Mouse (Mus musculus): ENCODE data around the gene Mypn.
A peak's percentile ranks its signal among the peaks of the same experiment; 100 is the strongest.

Gene Mypn

DNA sequence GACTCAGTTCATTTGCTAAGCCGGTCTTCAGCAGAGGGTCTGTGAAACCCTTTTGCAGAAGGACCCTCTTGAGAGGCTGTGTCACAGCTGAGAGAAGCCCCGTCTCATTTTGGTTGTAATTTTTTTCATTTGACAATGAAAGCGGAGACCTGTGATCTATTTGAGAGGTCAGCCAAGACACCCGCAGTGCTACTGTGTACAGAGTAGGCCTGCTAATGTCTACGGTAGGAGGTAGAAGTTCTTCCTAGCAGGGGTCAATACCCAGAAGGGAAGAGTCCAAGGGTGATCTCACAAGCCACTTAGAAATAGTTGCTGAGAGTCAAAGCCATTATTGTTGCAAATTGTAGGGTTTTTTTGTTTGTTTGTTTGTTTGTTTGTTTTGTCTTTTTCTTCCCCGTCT lies 49.5 kb downstream of the Mypn start:
- DNase-seq: no peak

DNA sequence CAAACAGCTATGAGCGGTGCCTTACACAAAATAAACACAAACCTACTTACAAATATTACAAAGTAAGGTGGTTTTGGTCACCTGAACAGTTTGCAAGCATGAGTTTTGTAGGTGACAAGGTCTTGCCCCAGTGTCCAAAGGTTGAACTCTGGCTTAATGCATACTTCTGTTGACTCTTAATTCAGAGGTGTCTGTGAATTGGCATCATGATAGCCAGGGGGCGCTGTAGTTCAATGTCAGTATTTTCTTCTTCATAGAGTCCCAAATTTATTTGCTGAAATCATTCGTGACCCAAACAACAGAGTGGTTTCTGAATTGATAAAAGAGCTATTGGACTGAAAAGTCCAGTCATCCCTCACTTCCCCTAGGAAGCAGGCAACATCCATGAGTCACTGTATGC lies 50.2 kb downstream of the Mypn start:
- DNase-seq: peak; percentile 34 to 76

DNA sequence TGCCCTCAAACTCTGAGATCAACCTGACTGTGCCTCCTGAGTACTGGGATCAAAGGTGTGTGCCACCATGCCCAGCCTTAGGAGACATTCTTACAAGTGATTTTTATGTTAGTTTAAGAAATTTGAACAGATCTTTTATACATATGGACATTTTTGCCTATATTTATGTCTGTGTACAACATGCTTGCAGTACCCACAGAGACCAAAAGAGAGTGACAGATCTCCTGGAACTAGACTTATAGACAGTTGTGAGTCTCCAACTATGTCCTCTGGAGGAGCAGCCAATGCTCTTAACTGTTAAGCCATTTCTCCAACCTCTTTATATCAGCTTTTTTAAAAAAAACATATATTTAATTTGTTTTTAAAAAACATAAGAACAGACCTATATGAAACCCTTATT lies 51.4 kb downstream of the Mypn start:
- DNase-seq: no peak

DNA sequence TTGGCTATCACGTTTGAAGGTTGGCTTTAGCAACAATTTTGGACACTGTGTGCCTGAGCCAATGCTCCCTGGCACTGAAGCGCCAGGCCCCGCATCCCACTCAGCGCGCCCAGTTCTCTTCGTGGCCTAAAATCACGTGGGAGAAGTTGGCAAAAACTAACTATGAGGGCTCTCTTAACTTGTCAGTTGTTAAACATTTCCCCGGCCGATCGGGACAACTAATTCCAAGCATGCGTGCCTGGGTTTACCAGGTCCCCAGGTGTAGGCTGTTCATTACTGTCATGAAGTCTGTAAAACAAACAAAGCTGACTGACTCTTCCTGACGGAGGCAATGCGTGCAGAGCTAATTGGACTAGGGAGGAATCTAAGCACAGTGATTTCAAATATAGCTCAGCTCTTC lies 61.1 kb downstream of the Mypn start:
- DNase-seq: no peak

DNA sequence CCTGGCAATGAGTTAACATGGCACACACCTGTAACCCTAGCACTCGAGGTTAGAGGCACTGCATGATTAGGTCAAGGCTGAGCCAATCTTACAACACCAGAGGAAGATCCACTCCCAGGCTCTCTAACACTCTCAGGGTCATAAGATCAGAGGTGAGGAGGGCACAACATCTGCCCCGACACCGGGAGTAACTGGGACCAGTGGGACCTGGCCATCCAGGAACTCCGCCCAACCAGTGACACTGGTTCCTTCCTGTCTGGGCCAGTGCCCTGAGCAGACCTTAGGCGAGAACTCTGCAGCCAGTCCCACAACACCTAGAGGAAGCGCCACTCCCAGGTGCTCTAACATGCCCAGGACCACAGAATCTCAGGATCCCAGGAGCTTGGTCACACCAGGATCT lies 67.3 kb downstream of the Mypn start:
- DNase-seq: no peak

DNA sequence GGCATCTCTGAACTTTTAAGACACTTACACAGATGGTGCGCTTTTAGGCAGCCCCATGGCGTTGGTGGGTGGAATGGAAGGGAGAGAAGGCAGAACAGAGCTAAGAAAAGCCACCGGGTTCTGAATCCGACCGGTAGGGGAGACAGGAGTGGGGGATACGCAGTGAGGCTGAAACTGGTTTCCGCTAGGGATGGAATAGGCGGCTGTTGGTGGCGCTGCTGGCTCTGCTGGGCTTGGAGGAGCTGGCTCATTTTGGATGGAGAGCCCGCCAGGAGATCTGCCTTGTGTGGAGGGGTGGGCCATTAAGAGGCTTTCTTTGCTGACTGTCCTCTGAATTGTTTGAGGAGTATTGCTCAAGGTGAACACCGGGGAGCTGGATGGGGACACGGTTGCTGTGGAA lies 68.1 kb downstream of the Mypn start:
- DNase-seq: no peak

DNA sequence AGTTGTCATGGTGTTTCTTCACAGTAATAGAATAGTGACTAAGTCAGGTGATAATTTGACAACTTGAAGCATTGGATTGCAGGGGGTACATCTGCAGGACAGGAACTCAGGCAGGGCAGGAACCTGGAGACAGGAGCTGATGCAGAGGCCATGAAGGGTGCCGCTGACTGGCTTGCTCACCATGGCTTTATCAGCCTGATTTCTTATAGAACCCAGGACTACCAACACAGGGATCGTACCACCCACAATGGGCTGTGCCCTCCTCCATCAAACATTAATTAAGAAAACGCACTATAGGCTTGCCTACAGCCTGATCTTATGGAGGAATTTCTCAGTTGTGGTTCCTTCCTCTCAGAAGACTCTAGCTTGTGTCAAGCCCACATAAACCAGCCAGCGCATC lies 70.4 kb downstream of the Mypn start:
- no peak for DNase-seq

DNA sequence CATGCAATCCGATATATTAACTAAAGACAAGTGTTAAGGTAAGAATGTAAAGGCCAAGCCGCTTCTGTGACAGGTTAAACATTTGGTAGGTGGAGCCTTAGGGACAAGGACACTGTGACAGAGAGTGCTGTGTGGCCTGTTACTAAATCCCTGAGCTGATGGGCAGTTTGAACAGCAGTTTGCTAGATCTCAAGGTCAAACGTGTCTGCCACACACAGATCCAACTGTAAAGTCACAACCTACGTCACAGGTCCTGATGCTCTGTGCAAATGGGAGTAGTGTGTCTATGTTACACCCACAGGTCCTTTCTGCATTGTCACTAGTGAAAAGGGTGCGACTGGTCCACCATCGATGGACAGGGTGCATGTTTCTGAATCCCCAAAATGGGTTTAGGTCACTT lies 71.4 kb downstream of the Mypn start:
- no peak for DNase-seq

DNA sequence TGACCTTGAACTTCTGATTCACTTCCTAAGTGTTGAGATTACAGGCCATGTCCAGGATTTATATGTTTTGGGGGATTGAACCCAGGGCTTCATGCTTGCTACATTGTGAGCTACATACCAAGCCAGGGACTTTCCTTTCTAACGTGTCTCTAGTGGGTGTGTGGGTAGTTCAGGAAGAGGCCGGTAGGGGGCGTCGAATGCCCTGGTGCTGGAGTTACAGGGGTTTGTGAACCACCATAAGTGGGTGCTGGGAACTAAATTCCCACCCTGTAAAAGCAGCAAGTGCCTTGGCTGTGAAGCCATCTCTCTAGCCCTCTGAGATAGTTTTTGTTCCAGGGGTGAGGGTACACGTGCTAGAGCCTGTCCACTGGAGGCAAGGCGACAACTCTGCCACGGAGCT lies 73.3 kb downstream of the Mypn start:
- no peak for DNase-seq

DNA sequence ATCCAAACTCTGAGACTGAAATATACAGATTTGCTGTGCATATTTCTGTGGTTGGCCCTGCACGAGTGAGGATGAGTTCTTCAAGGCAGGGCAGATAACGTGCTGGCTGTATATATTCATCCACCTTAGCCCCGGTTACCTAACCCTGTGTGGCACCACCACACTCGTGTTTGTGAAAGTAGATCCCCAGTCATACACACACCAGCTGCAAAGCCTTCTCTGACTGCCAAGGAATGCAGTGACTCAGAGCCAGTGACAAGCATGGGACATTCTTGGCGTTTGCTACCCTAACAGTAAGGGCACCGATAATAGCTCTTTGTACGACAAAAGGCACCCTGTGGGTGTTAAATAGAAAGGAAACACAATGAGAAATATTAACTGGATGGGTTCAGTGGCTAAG lies 75.5 kb downstream of the Mypn start:
- DNase-seq: no peak

DNA sequence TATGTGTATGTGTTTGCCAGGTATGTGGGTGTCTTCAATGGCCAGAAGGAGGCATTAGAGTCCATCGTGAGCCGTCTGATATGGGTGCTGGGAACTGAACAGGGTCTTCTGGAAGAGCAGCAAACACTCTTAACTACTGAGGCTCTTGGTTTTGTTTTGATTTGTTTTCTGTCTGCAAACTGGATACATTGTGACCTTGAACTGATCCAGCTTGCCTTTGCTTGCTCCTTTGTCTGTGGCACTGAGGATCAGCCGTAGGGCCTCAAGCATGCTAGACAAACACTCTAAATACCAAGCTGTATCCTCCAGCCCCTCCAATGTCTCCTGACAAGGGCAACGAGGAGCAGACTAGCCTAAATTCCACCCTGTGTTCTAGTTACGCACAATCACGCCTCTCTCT lies 76.6 kb downstream of the Mypn start:
- DNase-seq: no peak

DNA sequence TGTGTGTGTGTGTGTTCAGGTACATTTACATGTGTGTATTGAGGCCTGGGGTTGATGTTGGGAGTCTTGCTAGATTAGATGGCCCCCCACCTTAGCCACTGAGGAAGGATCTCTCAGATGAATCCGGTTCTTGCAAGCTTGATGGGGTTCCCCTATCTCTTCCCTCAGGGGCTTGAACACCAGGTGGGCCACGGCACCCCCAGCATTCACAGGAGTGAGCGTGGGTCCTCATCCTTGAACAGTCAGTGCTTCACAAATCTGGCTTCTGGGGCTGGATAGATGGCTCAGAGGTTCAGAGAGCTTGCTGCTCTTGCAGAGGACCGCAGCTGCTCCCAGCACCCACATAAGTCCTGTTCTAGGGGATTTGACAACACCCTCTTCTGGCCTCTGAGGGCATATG lies 77.6 kb downstream of the Mypn start:
- DNase-seq: no peak

DNA sequence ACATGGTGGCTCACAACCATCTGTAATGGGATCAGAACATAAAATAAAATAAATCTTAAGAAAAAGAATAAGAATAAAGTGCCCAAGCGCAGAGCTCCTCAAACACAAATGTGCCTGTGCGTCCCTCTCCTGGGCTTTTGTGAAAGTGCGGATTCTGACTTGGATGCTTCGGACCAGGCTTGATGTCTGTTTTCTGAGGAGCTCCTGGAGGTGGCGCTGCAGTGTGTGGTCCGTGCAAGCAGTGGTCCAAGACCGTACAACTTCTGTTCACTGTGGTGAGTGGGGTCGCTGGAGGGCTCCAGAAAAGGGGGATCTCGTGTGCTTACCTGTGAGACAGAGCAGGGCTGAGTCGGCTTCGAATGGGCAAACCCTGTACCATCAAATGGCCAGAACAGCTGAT lies 78.4 kb downstream of the Mypn start:
- no peak for DNase-seq

DNA sequence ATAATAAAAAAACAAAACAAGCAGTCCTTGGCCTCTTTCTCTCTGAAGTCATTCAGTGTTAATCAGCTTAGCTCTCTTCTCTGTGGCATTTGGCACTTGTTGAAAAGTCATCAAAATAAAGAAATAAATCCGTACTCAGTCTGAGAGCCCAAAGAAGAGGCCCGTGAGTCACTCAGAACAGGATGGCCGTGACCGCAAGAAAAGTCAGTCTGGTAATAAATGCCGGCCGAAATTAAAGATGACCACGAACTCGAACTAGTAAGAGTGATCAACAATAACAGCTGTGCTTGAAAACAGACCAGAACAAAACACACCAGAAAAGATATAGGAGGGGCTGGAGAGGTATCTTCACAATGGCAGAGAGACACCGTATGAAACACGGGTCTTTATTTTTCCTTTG lies 79.7 kb downstream of the Mypn start:
- no peak for DNase-seq

DNA sequence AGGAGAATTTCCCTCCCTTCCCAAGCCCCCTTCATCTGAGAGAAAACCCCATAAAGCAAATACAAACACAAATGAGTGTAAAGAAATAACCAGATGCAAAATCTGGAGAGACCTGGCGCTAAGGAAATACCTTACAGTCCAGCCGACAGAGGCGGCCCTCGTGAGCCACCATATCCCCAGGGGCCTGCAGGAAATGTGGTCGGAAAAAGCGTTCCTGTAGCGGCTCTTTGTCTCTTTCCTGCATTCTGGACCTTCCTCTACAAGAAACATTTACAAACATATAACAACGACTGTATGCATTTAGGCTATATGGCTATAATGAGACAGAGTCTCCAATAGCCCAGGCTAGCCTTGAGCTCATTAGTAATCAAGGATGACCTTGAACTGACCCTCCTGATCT lies 80.6 kb downstream of the Mypn start:
- no peak for DNase-seq

DNA sequence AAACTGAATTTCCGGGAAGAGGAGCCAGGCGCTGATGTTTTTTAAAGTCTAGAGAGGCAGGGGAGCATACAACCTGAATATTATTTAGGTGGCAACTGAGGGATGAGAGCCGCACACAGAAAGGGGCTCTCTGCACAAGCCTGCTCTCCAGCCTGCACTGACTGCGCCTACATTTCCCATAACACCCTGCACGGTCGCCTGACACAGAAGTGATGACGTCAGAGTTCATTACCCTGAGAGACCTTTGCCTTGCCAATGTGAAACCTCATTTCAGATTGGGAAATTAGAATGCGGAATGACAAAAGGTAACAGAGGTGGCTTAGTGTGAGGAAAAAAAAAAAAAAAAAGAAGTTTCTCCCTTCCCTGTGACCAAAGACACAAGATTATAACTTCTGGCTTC lies 81.2 kb downstream of the Mypn start:
- DNase-seq: peak; percentile 24 to 29

DNA sequence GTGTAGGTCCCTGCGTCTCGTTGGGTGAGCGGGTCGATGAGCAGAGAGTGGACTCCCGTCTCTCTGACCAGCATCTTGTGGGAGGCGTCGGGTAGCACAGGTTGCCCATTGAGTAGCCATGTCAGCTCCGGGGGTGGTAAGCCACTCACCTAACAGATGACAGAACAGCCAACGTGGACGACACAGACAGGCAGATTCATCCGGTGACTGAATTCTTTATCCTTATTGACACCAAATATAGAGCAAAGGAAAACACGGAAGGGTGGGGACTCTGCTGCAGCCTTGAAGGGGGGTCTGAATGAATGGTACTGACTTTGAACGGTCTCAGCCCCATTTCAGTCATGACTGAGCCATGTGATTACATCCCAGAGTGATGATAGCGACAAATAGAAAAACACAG lies 81.8 kb downstream of the Mypn start:
- no peak for DNase-seq

DNA sequence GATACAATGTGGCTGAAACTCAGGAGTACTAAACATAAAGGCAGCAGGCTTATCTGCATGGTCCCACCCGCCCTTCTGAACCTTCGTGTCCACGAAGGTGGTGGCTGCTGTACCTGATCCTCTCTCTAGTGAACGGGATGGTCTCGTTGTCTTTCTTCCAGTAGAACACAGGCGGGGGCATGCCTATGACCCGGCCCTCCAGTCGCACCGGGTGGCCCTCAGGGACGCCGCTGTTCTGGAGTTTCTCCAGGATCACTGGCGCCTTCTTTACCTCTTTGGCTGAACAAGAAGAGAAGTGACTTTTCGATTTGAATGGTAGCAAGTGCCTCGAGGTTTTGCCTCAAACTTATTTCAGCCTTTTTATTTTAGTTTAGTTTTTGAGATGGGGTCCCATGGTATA lies 83.8 kb downstream of the Mypn start:
- DNase-seq: no peak

DNA sequence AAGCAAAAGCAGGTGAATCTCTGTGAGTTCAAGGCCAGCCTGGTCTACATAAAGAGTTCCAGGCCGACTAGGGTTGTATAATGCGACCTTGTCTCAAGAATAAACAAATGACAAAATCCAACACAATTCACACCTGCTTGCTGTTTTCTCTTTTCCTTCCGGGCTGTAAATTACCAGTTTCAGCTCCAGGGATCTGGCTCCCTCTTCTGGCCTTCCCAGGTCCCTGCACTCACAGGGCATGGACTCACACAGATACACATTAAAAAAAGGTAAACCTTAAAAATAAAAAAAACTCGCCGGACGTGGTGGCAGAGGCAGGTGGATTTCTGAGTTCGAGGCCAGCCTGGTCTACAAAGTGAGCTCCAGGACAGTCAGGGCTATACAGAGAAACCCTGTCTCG lies 86.2 kb downstream of the Mypn start:
- no peak for DNase-seq

DNA sequence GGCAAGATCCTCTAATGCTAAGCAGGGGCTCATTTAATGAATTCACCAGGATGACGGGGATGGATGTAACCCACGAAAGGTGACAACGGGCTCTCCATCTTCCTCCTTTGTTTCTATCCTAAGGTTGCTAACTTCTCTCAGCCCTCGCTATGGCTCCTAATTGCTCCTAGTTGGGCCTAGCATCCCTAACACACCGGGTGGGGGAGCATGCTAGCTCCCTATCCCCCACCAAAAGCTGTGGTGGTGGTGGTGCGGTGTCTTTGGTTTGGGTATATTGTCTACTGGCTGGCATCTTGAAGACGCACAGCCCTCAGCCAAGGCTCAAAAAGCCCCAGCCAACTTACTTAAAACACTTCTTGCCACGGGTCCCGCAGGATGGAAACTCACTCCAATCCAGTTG lies 87.4 kb downstream of the Mypn start:
- no peak for DNase-seq

DNA sequence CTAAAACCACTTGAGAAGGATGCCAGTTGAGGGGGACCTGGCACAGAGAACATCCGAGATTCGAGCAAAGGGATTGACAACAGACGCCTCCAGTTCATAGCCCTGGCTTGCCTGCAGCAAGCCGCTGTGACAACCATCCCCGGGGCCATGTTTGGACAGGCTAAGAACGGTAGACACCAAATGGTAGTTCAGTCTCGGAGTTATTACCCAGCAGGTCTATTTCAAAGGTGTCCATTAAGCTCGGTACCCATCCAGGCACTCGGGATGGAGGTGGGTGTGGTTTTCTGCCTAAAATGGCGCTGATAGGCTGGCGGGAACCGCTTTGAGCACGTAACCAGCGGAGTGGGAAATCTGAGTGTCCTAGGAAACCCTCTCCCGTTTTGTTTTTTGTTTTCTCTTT lies 87.9 kb downstream of the Mypn start:
- no peak for DNase-seq

DNA sequence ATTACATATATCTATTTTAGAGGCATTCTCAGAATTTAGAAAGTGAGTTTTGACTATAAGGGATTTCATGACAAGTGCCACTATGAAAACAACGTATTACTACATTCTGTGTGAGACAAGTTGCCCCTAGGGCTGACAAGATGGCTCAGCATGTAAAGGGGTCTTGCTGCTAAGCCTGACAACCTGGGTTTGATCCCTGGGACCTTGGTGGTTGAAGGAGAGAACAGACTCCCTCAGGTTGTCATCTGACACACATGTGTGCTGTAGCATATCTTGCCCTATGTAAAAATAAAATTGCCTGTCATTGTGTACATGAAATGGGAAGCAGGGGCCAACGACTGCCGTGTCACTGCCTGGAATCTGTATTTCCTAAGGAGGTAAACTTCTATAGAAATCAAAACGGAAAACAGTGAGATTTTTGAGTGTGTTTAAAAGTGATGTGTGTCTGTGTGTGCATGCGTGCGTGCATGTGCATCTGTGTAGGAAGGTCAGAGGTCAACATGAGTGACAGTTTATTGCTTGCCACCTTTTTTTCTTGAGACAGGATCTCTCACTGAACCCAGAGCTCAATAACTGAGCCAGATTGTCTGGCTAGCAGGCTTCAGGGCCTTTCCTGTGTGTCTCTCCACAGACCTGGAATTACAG lies 89.9 kb downstream of the Mypn start:
- DNase-seq: no peak

DNA sequence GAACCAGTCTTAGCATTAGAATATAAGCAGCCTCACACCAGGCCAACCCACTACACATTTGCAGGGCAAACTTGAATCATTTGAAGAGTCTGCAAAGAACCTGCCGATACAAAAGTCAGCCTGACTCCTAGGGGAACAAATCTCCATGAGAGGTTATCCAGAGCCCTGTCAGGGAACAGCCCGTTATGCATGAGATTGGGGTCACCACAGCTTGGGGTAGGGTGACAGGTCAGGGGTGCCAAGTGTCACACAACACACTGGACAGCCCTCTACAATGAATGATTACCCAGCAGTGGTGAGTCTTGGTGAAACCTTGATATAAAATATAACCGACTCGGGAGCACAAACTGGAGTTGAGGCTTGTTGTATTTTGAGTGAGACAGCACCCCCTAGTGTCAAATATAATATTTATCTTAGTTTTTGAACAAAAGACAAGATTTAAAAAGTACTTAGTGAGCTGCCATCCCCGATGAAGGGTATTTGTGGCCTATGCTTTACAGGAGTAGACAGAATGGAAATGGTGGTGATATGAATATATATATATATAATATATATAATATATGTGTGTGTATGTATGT lies 90.6 kb downstream of the Mypn start:
- no peak for DNase-seq

DNA sequence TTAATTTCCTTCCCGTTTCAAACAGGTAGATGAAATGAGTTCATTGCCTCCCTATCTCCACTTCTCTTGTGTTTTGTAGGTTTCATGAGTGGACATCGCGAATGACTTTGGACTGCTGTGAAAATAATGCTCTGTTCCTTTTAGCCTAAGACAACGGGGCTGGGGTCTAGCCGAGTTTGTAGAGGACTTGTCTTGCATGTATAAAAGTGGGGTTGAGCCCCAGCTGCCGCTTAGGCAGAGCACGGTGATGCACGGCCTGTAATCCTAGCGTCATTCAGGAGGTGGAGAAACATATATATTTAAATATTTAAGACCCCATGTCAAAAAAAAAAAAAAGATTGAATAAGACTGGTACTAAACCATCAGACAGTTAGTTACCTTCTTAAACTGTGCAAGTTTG lies 103.1 kb downstream of the Mypn start:
- no peak for DNase-seq

DNA sequence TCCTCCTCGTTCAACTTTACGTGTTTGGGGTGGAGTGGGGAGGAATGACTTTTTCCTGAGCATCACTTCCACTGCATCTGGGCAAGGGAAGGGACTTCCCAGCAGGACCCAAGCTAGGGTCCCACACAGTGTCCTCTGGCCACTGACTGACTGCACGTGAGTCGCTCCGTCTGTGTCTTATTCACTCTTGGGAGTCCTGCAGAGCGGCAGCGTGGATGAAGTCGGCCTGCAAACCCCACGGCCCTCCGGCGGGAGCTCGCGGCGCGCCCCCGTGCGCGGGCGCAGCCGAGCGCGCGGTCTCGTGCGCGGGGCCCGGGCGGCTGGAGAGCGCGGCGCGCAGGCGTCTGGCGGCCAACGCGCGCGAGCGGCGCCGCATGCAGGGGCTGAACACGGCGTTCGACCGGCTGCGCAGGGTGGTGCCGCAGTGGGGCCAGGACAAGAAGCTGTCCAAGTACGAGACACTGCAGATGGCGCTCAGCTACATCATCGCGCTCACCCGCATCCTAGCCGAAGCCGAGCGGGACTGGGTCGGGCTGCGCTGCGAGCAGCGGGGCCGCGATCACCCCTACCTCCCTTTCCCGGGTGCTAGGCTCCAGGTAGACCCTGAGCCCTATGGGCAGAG lies 103.7 kb downstream of the Mypn start:
- peak; percentile 32 to 65 for DNase-seq
